Mouse (Mus musculus) B cell, adult 2 months (primary cell): ENCODE results near the gene Fndc8.

Experiments used
- DNase-seq, 2 experiments: peaks; one replicate each; pipeline ENCODE4 v3.0.0; 2022

Fndc8 gene

GRCm38 (mm10) chr11:82870173-82871030 lies 21.5 kb upstream of the Fndc8 start:
- peak in 1 of 2 experiments; percentile 73 for DNase-seq

- peak; percentile 96 to 97 for DNase-seq
Observed at GRCm38 (mm10) chr11:82871031-82871446, 20.9 kb upstream of the Fndc8 start, which contains the start of gene Rffl. Gene Rffl (minus strand): TSS chr11:82871210.

GRCm38 (mm10) chr11:82874924-82875323 lies 17.0 kb upstream of the Fndc8 start:
- no peak for DNase-seq

GRCm38 (mm10) chr11:82875631-82876030 lies 16.3 kb upstream of the Fndc8 start:
- DNase-seq: no peak

GRCm38 (mm10) chr11:82877726-82878344 lies 14.1 kb upstream of the Fndc8 start:
- DNase-seq: no peak

GRCm38 (mm10) chr11:82883180-82883579 lies 8.7 kb upstream of the Fndc8 start:
- DNase-seq: no peak

- DNase-seq: peak; percentile 21 to 30
Observed at GRCm38 (mm10) chr11:82886559-82886958, 5.4 kb upstream of the Fndc8 start.

GRCm38 (mm10) chr11:82888491-82888946 lies 3.4 kb upstream of the Fndc8 start:
- no peak for DNase-seq

GRCm38 (mm10) chr11:82889524-82890341 lies 2.2 kb upstream of the Fndc8 start:
- DNase-seq: peak; percentile 30 to 31

GRCm38 (mm10) chr11:82890342-82890762 lies 1.6 kb upstream of the Fndc8 start, which contains the start of gene Rad51d:
Gene Rad51d (minus strand): TSS chr11:82890614.
- peak; percentile 97 for DNase-seq

- no peak for DNase-seq
Observed at GRCm38 (mm10) chr11:82897478-82897877, 5.6 kb downstream of the Fndc8 start.

- no peak for DNase-seq
Observed at GRCm38 (mm10) chr11:82899720-82900119, 7.8 kb downstream of the Fndc8 start.

GRCm38 (mm10) chr11:82901606-82902310 lies 9.8 kb downstream of the Fndc8 start:
- no peak for DNase-seq

GRCm38 (mm10) chr11:82904952-82905351 lies 13.0 kb downstream of the Fndc8 start:
- DNase-seq: no peak

GRCm38 (mm10) chr11:82905816-82906215 lies 13.9 kb downstream of the Fndc8 start:
- DNase-seq: no peak

GRCm38 (mm10) chr11:82907651-82908607 lies 16.0 kb downstream of the Fndc8 start, which contains the start of gene Nle1:
Gene Nle1 (minus strand): TSS chr11:82908411.
- DNase-seq: peak; percentile 97

- DNase-seq: no peak
Observed at GRCm38 (mm10) chr11:82908608-82908989, 16.7 kb downstream of the Fndc8 start.

- no peak for DNase-seq
Observed at GRCm38 (mm10) chr11:82910250-82910649, 18.3 kb downstream of the Fndc8 start, which contains the start of gene Unc45b. Gene Unc45b (plus strand): TSS chr11:82910550.

- DNase-seq: no peak
Observed at GRCm38 (mm10) chr11:82910679-82911389, 18.9 kb downstream of the Fndc8 start.

GRCm38 (mm10) chr11:82914711-82915352 lies 22.9 kb downstream of the Fndc8 start:
- DNase-seq: peak; percentile 79
